Mouse (Mus musculus) cortical plate, adult 2 months (tissue): ENCODE measurements at regions not wholly inside any gene's neighbourhood (a gene's known extent, or its start where the extent isn't known, plus 50 kb on each side); places are given as distances from the start of the nearest gene placed in this dataset.
"Not testable (repeated sequence)": the region's sequence is repeated elsewhere in the genome, so short reads cannot be mapped to it uniquely, and the experiment has no call there.

Experiments
- H3K27ac ChIP-seq: fragments of 200-500 bp; 2 replicates; pipeline ENCODE4 v1.5.1; 2012; ENCODE audit warnings: low read length, control low read depth, inconsistent platforms; ENCODE audit not compliant: insufficient read depth
- H3K4me1 ChIP-seq: fragments of 200-500 bp; 2 replicates; pipeline ENCODE4 v1.6.1; 2011; ENCODE audit warnings: low read length; ENCODE audit not compliant: control insufficient read depth, insufficient read depth
- H3K4me3 ChIP-seq: fragments of 200-500 bp; 2 replicates; pipeline ENCODE4 v1.5.1; 2011; ENCODE audit warnings: mild to moderate bottlenecking, low read length, control low read depth; ENCODE audit not compliant: insufficient read depth
- CTCF ChIP-seq: fragments of 200-500 bp; IDR thresholded peaks from 2 replicates; pipeline ENCODE4 v1.5.1; 2011; ENCODE audit warnings: mild to moderate bottlenecking, control low read depth, low read length; ENCODE audit not compliant: insufficient read depth; ENCODE audit errors: extremely low read depth
- POLR2A ChIP-seq: fragments of 200-500 bp; IDR thresholded peaks from 2 replicates; pipeline ENCODE4 v1.6.1; 2011; ENCODE audit warnings: mild to moderate bottlenecking, low read length, control low read depth; ENCODE audit not compliant: insufficient read depth; ENCODE audit errors: extremely low read depth

DNA sequence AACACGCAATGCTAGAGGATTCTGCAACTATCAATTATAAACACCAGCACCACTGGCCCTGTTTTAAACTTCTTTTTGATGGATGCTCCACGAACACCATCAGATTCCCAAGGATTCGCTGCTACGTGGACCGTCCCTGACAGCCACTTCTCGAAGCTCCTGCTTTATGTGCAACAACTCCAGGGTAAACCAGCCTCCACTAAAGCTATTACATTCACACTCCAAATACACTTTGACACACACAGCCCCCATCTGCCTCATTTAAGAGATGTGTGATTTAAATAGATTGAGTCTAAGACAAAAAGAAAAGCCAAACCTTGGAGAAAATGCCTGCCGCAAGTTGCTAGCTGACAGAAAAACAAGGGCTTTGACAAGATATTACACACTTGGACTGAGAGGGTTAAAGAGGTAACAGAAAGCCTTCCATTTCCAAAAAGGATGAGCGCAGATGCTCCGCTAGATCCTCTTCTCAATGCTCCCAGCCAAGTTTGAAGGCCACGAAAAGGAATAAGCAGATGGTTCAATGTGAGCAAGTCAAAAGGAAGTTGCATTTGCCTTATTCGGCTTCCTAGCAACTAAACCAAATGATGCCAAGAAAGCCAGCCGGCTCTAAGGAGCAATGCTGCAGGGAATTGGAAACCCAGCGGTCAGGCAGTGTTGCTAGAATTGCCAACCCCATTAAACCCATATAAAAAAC is 54.0 kb upstream of the Cnep1r1 start:
- TF ChIP-seq POLR2A (no peak), CTCF (no peak)
- Histone ChIP-seq H3K4me1 (peaks cover 3% of the 10 kb centered on the region; the same call in 1 of the 2 replicates), H3K27ac (no peak overlapping the region), H3K4me3 (no peak overlapping the region)

GRCm38 (mm10) chr8:88059107-88059506 is 59.5 kb upstream of the Cnep1r1 start:
- H3K27ac ChIP-seq, H3K4me1 ChIP-seq, H3K4me3 ChIP-seq: not testable (repeated sequence)

GRCm38 (mm10) chr8:88057686-88058234 is 60.8 kb upstream of the Cnep1r1 start:
- Histone ChIP-seq H3K4me3 (no peak overlapping the region), H3K4me1 (0 out of 2 replicates have a peak, but pooled peaks cover 1% of the 10 kb centered on the region), H3K27ac (no peak overlapping the region)
- TF ChIP-seq CTCF: no peak
- TF ChIP-seq POLR2A: no peak

GRCm38 (mm10) chr8:88050651-88051050 is 67.9 kb upstream of the Cnep1r1 start:
- TF ChIP-seq CTCF (no peak), POLR2A (no peak)
- H3K4me3 ChIP-seq: no peak overlapping the region
- no peak overlapping the region for H3K27ac ChIP-seq
- no peaks in the 10 kb centered on the region for H3K4me1 ChIP-seq

- Histone ChIP-seq H3K4me1 (no peaks in the 10 kb centered on the region), H3K27ac (no peak overlapping the region), H3K4me3 (no peak overlapping the region)
- TF ChIP-seq CTCF: no peak
Observed at GRCm38 (mm10) chr8:88049091-88049490, 69.5 kb upstream of the Cnep1r1 start.

GRCm38 (mm10) chr8:88045995-88046394 is 72.6 kb upstream of the Cnep1r1 start:
- no peak overlapping the region for H3K4me3 ChIP-seq
- H3K27ac ChIP-seq: no peak overlapping the region
- TF ChIP-seq POLR2A (no peak), CTCF (no peak)
- H3K4me1 ChIP-seq: no peaks in the 10 kb centered on the region

- Histone ChIP-seq H3K4me3 (no peak overlapping the region), H3K27ac (no peak overlapping the region), H3K4me1 (no peaks in the 10 kb centered on the region)
- no peak for TF ChIP-seq CTCF
- no peak for TF ChIP-seq POLR2A
Observed at GRCm38 (mm10) chr8:88039286-88039685, 79.3 kb upstream of the Cnep1r1 start.

- no peak for TF ChIP-seq POLR2A
- no peak for TF ChIP-seq CTCF
- H3K4me1 ChIP-seq: no peaks in the 10 kb centered on the region
- no peak overlapping the region for H3K27ac ChIP-seq
- H3K4me3 ChIP-seq: no peak overlapping the region
Observed at GRCm38 (mm10) chr8:88037994-88038393, 78.6 kb upstream of the Zfp423 start.

GRCm38 (mm10) chr8:88033054-88033453 is 73.7 kb upstream of the Zfp423 start:
- Histone ChIP-seq H3K4me1 (no peaks in the 10 kb centered on the region), H3K27ac (no peak overlapping the region), H3K4me3 (no peak overlapping the region)
- TF ChIP-seq POLR2A (no peak), CTCF (peak; percentile 31; the same call in 1 of the 2 replicates)

DNA sequence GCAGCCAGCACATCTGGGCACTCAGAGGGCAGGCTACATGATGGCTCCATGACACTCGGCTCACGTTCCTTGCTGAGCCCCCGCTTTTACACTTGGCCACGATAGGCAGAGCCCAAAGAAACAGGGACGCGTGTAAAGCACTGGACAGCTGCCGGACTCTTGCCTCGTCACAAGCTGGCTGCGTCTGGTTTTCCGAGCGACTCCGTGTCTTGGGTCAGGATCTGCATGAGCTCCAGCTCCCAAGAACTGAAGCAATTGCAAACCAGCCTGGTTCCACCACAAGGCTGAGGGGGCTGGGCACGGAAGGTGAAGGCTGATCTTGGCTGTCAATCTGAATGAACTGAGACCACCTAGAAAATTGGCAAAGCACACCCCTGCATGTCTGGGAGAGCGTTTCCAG is 65.1 kb upstream of the Zfp423 start:
- H3K4me3 ChIP-seq: no peak overlapping the region
- H3K27ac ChIP-seq: no peak overlapping the region
- no peaks in the 10 kb centered on the region for H3K4me1 ChIP-seq
- TF ChIP-seq POLR2A (no peak), CTCF (no peak)
